Mouse (Mus musculus) Patski (cell line): ENCODE data around the gene Mpp4. TPM values are rescaled to one million over a fixed set of nuclear protein-coding genes. Genes with fewer than 3 reads are reported as not detected.

Source experiments
- ATAC-seq: fragments of 100-300 bp; one replicate; pipeline ENCODE4 v1.8.0; 2021
- CTCF ChIA-PET: fragments of 350-600 bp; sonication (Branson Sonifier 250); formaldehyde crosslinking; loops from one replicate; lab custom pipeline; 2022; ENCODE audit warnings: inconsistent platforms; lab: Charles Lee
- POLR2A ChIA-PET: fragments of 350-600 bp; sonication (Branson Sonifier 250); formaldehyde crosslinking; loops from one replicate; lab custom pipeline; 2022; ENCODE audit warnings: antibody characterized with exemption, inconsistent platforms; lab: Charles Lee
- DNase-seq: peaks from one replicate; pipeline ENCODE4 v3.0.0-alpha.2; 2011; ENCODE audit warnings: low read depth, low spot score
- H3K27me3 ChIP-seq: fragments of 371-371 bp; one replicate; pipeline ENCODE4 v1.5.1; 2021
- CTCF ChIP-seq: fragments of 100-300 bp; IDR thresholded peaks from one replicate; pipeline ENCODE4 v1.5.1; 2021
- in situ Hi-C: fragments of 300-500 bp; cut with MboI; formaldehyde crosslinking; loops from 3 replicates; pipeline ENCODE4 v1.11.1; 2018; ENCODE audit warnings: low pct_unique_long_range_greater_than_20kb, mixed read lengths
- polyA plus RNA-seq: library from polyadenylated mRNA; unstranded; gene quantifications from one replicate; pipeline ENCODE4 v1.2.3, GENCODE M21; 2021

The Mpp4 gene
- polyA plus RNA-seq, 1 experiment from 2014 or later, result 0.67 TPM

- DNase-seq (no peak), ATAC-seq (no peak)
- no peaks in the 10 kb centered on the region for H3K27me3 ChIP-seq
- CTCF ChIA-PET, result no interaction called here
- in situ Hi-C loops, result no loop called here
- POLR2A ChIA-PET, result no interaction called here
- no peak for TF ChIP-seq CTCF
These were observed 68.5 kb downstream of the Mpp4 start, which contains the start of gene C2cd6 for GRCm38 (mm10) chr1:59094705-59095104. TSS of gene C2cd6 (minus strand) at chr1:59094900.

Other genes with a start within 250 kb of the Mpp4 start
- 77.4 TPM for gene Trak2, start 190.0 kb downstream of the Mpp4 start, polyA plus RNA-seq
- 63.9 TPM for gene Stradb, start 189.9 kb downstream of the Mpp4 start, polyA plus RNA-seq
- not detected for gene C2cd6, start 68.5 kb downstream of the Mpp4 start, polyA plus RNA-seq
- 35.2 TPM for gene Tmem237, start 43.0 kb downstream of the Mpp4 start, polyA plus RNA-seq
- gene Als2, start 73.8 kb upstream of the Mpp4 start, polyA plus RNA-seq, result 19.0 TPM
- 7.3 TPM for gene Cdk15, start 93.5 kb upstream of the Mpp4 start, polyA plus RNA-seq